Mouse (Mus musculus) layer of hippocampus, postnatal 25 days (tissue): ENCODE measurements around the gene Cnppd1. TPM values are rescaled to one million over a fixed set of nuclear protein-coding genes. Genes with fewer than 3 reads are reported as not detected.
A peak's percentile ranks its signal among the peaks of the same experiment; 100 is the strongest.

Experiments used
- DNase-seq, 2 experiments: peaks; one replicate each; pipeline ENCODE4 v3.0.0; 2022; ENCODE audit warnings: mixed read lengths in 2 of 2, low spot score in 1 of 2; ENCODE audit errors: extremely low spot score in 1 of 2
- total RNA-seq, 2 experiments: library from RNA; stranded (reverse); gene quantifications; 2 replicates each; pipeline ENCODE4 v1.2.3; 2021

Cnppd1 gene
- 10 to 100 TPM; 26.6 to 38.6 TPM for total RNA-seq

GRCm38 (mm10) chr1:75142301-75143261 is at the start of gene Cnppd1, which contains the start of gene Retreg2:
Gene Cnppd1, minus strand, starts transcription at chr1:75142711.
Gene Retreg2, plus strand, starts transcription at chr1:75142778.
- peak; percentile 96 for DNase-seq

DNA sequence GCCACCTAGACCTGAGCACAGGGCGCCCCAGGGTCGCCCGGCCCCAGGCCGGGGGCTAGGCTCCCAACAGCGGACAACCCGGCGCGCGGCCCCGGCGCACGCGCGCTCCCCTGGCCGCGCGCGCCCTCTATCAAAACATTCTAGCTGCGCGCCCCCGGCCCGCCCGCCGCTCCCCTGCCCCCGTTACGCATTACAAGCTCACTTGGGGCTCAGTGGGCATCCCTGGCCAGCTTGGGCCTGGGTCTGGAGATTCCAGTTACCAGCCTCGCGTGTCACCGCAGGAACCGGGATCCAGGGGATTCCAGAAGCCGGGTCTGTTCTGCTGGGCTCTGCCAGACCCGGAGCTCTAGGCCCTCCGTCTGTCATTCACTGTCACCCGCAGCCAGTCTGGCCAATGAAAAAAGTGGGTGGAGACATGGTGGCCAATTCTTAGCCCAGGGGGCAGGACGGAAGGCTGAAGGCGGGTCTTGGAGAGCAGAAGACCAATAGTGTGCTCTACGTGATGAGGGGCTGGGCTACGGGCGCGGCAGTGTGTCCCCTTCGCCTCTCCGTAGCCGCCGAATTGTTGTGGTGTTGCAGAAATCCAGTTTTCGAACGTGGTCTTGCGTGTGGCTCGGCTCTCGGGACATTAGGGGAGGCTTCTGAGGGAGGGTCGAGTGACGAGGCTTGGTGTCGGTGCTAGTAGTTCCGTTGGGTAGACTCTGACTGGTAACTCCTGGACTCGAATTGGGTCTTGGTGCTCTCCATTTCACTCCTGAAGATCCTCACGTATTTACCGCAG is 49.3 kb upstream of the Cnppd1 start, which contains the start of the genes Ankzf1 and Atg9a:
Gene Ankzf1 (plus strand): TSS at position 530 of the 781 bp plus-strand sequence.
Gene Atg9a (minus strand): TSS at position 575 of the 781 bp plus-strand sequence.
- DNase-seq: peak; percentile 73 to 77

DNA sequence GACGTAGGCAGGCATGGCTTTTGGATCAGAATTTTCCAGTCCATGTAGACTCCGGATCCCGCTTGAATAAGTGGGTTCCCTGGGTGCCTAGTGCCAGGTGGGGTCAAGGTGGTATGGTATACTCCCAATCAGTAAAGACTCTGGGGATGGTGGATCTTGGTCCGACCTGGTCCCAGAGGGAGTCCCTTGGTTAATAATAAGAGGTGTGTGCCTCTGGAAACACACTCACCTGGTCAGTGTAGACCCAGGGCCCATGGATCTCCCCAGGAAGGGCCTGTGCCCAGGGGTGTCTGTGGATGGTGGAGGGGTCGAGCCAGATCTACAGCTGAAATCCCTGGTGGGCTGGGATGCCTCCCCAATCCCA is 48.7 kb upstream of the Cnppd1 start:
- DNase-seq: no peak

- no peak for DNase-seq
These were observed 48.1 kb upstream of the Cnppd1 start for GRCm38 (mm10) chr1:75190577-75190976.

DNA sequence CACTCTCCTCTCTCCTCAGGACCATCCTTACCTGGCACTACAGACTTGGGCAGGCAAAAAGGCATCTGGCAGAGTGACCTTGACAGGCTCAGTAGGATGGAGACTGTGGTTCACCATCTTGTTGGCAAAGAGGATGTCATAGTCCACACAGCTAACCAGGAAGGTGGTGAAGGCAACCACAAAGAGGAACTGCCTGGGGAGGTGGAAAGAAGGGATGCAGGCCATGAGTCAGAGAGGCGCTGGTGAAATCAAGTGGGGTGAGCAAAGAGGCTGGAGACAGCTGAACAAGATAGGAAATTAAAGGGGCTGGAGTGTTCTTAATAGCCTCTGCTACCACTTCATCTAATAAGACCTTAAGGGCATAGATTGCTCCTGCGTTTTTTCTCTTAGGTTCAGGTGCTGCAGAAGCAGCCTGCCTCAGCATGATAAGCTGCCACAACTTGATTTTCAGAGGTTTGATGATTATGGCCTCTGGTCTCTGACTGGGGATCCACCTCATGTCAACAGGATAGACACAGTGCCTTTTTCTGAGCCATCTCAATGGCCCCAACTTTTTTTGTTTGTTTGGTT is 45.5 kb upstream of the Cnppd1 start:
- no peak for DNase-seq

DNA sequence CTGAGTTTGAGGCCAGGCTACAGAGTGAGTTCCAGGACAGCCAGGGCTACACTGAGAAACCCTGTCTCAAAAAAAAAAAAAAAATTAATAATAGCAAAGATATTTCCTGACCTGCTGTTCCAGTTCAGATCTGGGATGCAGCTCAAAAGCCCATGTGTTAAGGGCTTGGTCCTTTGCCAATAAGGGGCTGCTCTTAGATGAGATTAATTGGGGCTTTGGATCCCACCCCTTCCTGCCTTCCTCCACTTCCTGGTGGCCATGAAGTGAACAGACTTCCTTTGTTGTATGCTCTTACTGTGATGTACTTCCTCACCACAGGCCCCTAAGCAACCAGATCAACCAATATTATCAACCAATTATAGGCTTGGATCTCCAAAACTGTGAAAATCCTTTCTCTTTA is 44.6 kb upstream of the Cnppd1 start:
- DNase-seq: no peak

DNA sequence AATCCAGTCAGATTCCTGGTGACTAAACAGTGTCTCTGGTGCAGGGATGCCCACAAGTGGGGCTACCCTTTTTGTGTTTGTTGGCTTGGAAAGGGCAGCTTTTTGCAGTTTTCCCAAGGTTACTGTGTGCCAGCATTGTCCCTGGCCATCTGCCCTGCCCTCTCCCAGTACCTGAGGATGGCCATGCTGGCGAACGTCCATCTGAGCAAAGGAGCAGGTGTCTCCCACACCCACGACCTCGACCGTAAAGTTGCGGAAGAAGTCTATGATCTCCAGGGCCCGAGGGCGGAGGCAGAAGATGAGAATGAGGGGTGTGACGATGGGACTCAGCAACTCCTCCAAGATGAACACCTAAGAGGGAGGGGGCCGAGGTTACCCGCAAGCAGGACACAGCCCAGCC is 43.0 kb upstream of the Cnppd1 start:
- no peak for DNase-seq

DNA sequence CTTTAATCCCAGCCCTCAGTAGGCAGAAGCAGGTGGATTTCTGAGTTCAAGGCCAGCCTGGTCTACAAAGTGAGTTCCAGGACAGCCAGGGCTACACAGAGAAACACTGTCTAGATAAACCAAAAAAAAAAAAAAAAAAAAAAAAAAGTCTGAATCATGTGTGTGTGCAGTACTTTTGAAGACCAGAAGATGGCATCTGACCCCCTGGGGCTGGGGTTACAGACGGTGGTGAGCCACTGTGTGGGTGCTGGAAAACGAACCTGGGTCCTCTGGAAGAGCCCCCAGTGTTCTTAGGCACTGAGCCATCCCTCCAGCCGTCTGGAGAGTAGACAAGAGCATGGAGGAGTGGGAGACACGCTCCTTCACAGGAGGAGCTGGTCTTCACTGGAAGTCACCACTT is 39.6 kb upstream of the Cnppd1 start:
- no peak for DNase-seq

GRCm38 (mm10) chr1:75181377-75181870 is 38.9 kb upstream of the Cnppd1 start:
- no peak for DNase-seq

- DNase-seq: no peak
These were observed 38.2 kb upstream of the Cnppd1 start for GRCm38 (mm10) chr1:75180741-75181140.

DNA sequence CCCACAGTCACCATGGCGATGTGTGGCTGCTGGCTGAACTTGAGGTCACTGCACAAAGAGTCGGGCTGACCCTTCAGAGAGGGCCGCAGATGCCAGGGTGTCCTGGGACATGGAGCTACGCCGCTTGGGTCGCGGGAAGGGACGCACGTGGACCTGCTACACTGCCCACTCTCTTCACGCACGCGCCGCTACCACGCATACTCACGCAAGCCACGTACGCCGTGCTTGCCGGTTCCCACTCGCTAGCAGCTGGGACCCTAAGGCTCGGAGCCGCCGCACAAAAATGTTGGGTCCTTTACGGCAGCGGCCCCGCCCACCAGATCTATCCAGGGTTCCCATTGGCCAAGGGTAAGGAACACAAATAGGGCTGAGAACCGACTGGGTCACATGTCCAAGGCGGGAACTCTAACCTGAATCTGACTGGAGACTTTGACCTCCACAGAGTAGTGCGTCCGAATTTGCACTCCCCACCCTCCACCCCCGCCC is 37.6 kb upstream of the Cnppd1 start, which contains the start of gene Abcb6:
Gene Abcb6 (minus strand): TSS at position 288 of the 486 bp plus-strand sequence.
- peak; percentile 71 to 76 for DNase-seq

GRCm38 (mm10) chr1:75179334-75180104 is 37.0 kb upstream of the Cnppd1 start:
- DNase-seq: peak; percentile 36 to 41

- peak; percentile 90 to 95 for DNase-seq
These were observed 26.3 kb upstream of the Cnppd1 start, which contains the start of gene Zfand2b for GRCm38 (mm10) chr1:75168472-75169464. Gene Zfand2b, plus strand, starts transcription at chr1:75168646.

- DNase-seq: no peak
These were observed 25.6 kb upstream of the Cnppd1 start for GRCm38 (mm10) chr1:75168093-75168471.

- no peak for DNase-seq
These were observed 17.7 kb upstream of the Cnppd1 start for GRCm38 (mm10) chr1:75160256-75160617.

- no peak for DNase-seq
These were observed 17.2 kb upstream of the Cnppd1 start for GRCm38 (mm10) chr1:75159540-75160255.

GRCm38 (mm10) chr1:75158990-75159389 is 16.5 kb upstream of the Cnppd1 start:
- DNase-seq: no peak

GRCm38 (mm10) chr1:75155837-75156236 is 13.3 kb upstream of the Cnppd1 start:
- DNase-seq: no peak
